In genomic region chr4:152663482-152663881, GRCm38 (mm10) we compare ENCODE assay signal across 8 mouse cellular contexts.
DNase-seq lines count a peak whose midpoint lies in the region; ATAC-seq and TF ChIP-seq lines count a peak whose summit lies in the region.

No protein-coding gene starts in this region.

- no peak overlapping the region for H3K27ac ChIP-seq in kidney, postnatal 0 days
- H3K27ac ChIP-seq in kidney, embryonic 16.5 days (ENCODE audit: low read length): no peak overlapping the region

- no peak overlapping the region for H3K4me2 ChIP-seq in kidney, postnatal 0 days (ENCODE audit: low read length)
- no peak overlapping the region for H3K4me2 ChIP-seq in kidney, embryonic 16.5 days (replicated peaks; ENCODE audit: low read depth, low read length)

- no peak overlapping the region for H3K9ac ChIP-seq in kidney, postnatal 0 days (ENCODE audit: low read depth, low read length)
- no peak overlapping the region for H3K9ac ChIP-seq in kidney, embryonic 16.5 days (replicated peaks; ENCODE audit: low read length)

- H3K4me3 ChIP-seq in kidney, postnatal 0 days (replicated peaks; ENCODE audit: low read depth, low read length): no peak overlapping the region
- no peak overlapping the region for H3K4me3 ChIP-seq in kidney, embryonic 16.5 days (ENCODE audit: low read length)

- peak; percentile 59 for TF ChIP-seq CTCF in kidney, postnatal 0 days (IDR thresholded peaks at IDR 0.05; ENCODE audit: low read depth)

- H3K9me3 ChIP-seq in kidney, postnatal 0 days (replicated peaks; ENCODE audit: low read length): no peaks in the 10 kb centered on the region
- H3K9me3 ChIP-seq in kidney, embryonic 16.5 days (ENCODE audit: low read length): 0 out of 2 replicates have a peak, but pooled peaks cover 6% of the 10 kb centered on the region

- DNase-seq in adrenal gland, adult (ENCODE audit: inconsistent age in 2 of 2, low spot score in 1 of 2): peak; percentile 16 to 62
- no peak for DNase-seq in adrenal gland, adult 8-10 months
- no peak for DNase-seq in kidney, postnatal 0 days (ENCODE audit: low spot score)
- DNase-seq in NIH3T3 (ENCODE audit: low read depth): peak; percentile 27
- DNase-seq in lung, postnatal 10 days: peak; percentile 7
- no peak for DNase-seq in urinary bladder, postnatal 25 days (ENCODE audit: low spot score)
- DNase-seq in neural tube, embryonic 10.5 days (ENCODE audit: extremely low spot score, low spot score): no peak

- no peaks in the 10 kb centered on the region for H3K36me3 ChIP-seq in kidney, postnatal 0 days (ENCODE audit: insufficient read depth, low read length)
- H3K36me3 ChIP-seq in kidney, embryonic 16.5 days (ENCODE audit: insufficient read depth, low read length): no peaks in the 10 kb centered on the region

- no peaks in the 10 kb centered on the region for H3K27me3 ChIP-seq in kidney, postnatal 0 days (ENCODE audit: insufficient read depth, low read length)
- H3K27me3 ChIP-seq in kidney, embryonic 16.5 days (ENCODE audit: insufficient read depth, low read length): no peaks in the 10 kb centered on the region

- H3K4me1 ChIP-seq in kidney, postnatal 0 days (replicated peaks; ENCODE audit: insufficient read depth, low read length): no peaks in the 10 kb centered on the region
- H3K4me1 ChIP-seq in kidney, embryonic 16.5 days (ENCODE audit: insufficient read depth, low read length): peaks cover 3% of the 10 kb centered on the region; the same call in 1 of the 2 replicates

- 46% methylated on average over 8 of the region's 8 CpGs for WGBS in kidney, postnatal 0 days
- WGBS in kidney, embryonic 16.5 days: 47% methylated on average over 8 of the region's 8 CpGs

- no peak for ATAC-seq in kidney, postnatal 0 days (replicated peaks; ENCODE audit: low FRiP score, low read depth)
- no peak for ATAC-seq in kidney, embryonic 16.5 days (ENCODE audit: low FRiP score, low TSS enrichment)

Comparison
In these comparisons a context has a peak if more than half of its experiments do, and no peak if none do; other contexts are left out.
1. DNase-seq: peak in adrenal gland, adult (2 of 2), NIH3T3 (single experiment) and lung, postnatal 10 days (single experiment); none in adrenal gland, adult 8-10 months (single experiment), kidney, postnatal 0 days (single experiment), urinary bladder, postnatal 25 days (single experiment) and neural tube, embryonic 10.5 days (single experiment).